Mouse (Mus musculus) megakaryocyte, embryonic 14.5 days (primary cell): ENCODE measurements around the gene Gm49366.

Experiments used
- FLI1 ChIP-seq: IDR thresholded peaks from 2 replicates; pipeline ENCODE4 v1.6.1; 2012; ENCODE audit warnings: low read length, inconsistent platforms, mixed read lengths
- GATA1 ChIP-seq: IDR thresholded peaks from 3 replicates; pipeline ENCODE4 v1.6.1; 2012; ENCODE audit warnings: mixed read lengths, low read length, inconsistent platforms, borderline replicate concordance

- TF ChIP-seq FLI1, result no peak
- no peak for TF ChIP-seq GATA1
These were observed 34.9 kb upstream of the Gm49366 start for GRCm38 (mm10) chr12:84003866-84004265.
